Mouse (Mus musculus): Measurements from ENCODE around the gene Pigo.

- no peak for TF ChIP-seq CTCF (IDR thresholded peaks at IDR 0.05; ENCODE audit: low read depth)
- TF ChIP-seq EP300 (IDR thresholded peaks at IDR 0.05; ENCODE audit: low read depth), result no peak
Observed at GRCm38 (mm10) chr4:42969304-42969703, 56.3 kb downstream of the Pigo start, which contains the start of gene 1700022I11Rik.

All from liver, embryonic 14.5 days (tissue).